Mouse (Mus musculus) cerebellum, adult 2 months (tissue): ENCODE results near the gene Tas2r138.

ENCODE experiments used
- CTCF ChIP-seq: fragments of 200-500 bp; IDR thresholded peaks from 2 replicates; pipeline ENCODE4 v1.5.1; 2011; ENCODE audit warnings: low read depth, mild to moderate bottlenecking, control low read depth, low read length, moderate library complexity, borderline replicate concordance; ENCODE audit not compliant: insufficient read depth
- POLR2A ChIP-seq: fragments of 200-500 bp; IDR thresholded peaks from 2 replicates; pipeline ENCODE4 v1.6.1; 2011; ENCODE audit warnings: low read length, control low read depth, borderline replicate concordance; ENCODE audit not compliant: insufficient read depth

DNA sequence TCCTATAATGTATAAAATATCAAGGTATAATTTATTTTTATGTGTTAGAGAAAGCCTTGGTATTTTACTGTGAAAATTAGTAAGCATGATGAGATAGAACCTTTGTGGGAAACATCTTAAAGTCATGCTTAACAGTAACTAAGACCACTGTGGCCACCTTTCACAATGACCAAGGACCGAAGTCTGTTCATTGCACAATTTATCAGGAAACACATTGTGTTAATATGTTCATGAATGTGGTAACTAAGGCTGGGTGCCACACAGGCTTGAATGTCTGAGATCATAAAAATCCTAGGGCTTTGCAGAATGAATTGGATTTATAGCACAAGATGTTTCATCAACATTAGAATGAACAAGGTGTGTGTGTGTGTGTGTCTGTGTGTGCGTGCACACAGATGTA lies 24.8 kb downstream of the Tas2r138 start:
- TF ChIP-seq POLR2A (no peak), CTCF (no peak)
